Comparison of ENCODE assay signal across 17 mouse cellular contexts in the genomic region with DNA sequence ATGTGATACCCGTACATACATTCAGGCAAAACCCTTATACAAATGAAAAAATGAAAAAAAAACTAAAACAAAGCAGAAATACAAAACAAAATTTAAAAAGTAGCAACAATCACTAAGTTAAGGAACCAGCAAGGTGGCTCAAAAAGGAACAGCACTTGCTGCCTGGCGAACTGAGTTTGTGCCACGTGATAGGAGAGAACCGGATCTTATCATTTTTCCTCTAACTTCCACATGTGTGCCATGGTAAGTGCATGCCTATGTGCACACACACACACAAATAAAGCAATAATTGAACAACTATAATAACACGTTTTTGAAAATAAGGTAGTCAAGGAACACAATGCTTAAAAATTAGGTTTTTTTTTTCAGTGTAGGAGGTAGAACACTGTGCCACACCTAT. TPM values are rescaled to one million over a fixed set of nuclear protein-coding genes. Genes with fewer than 3 reads are reported as not detected.
"Had no signal": no experiment of that assay in that cellular context is flagged by ENCODE, and none has a peak within 500 bp of the region (broad histone marks: within the 10 kb centered on the region; RNA-seq: fewer than 3 reads in every experiment).

No protein-coding gene starts in this region.

- H3K9me3 ChIP-seq: neural tube, embryonic 13.5 days; neural tube, embryonic 15.5 days; stomach, embryonic 15.5 days had no signal

- H3K9ac ChIP-seq: neural tube, embryonic 13.5 days; neural tube, embryonic 15.5 days; stomach, embryonic 15.5 days had no signal

- H3K27me3 ChIP-seq: neural tube, embryonic 13.5 days; neural tube, embryonic 15.5 days; stomach, embryonic 15.5 days had no signal

- H3K27ac ChIP-seq: neural tube, embryonic 13.5 days; neural tube, embryonic 15.5 days; stomach, embryonic 15.5 days; stomach, postnatal 0 days had no signal

- DNase-seq: retina, postnatal 1 day; right cerebral cortex, adult 18-20 months; right cerebral cortex, postnatal 14 days; right cerebral cortex, postnatal 25 days; right cerebral cortex, postnatal 4 days; spleen, adult 18-20 months; thymus, adult 18-20 months; thymus, adult 2 months; thymus, postnatal 14 days; thymus, postnatal 25 days; thymus, postnatal 36 days; thymus, postnatal 4 days had no signal

- H3K36me3 ChIP-seq: neural tube, embryonic 13.5 days; neural tube, embryonic 15.5 days; stomach, embryonic 15.5 days had no signal

- H3K4me3 ChIP-seq: neural tube, embryonic 13.5 days; neural tube, embryonic 15.5 days; stomach, embryonic 15.5 days had no signal

- H3K4me1 ChIP-seq: neural tube, embryonic 13.5 days; neural tube, embryonic 15.5 days; stomach, embryonic 15.5 days had no signal

RNA-seq across cellular contexts. Expression of a gene that starts 37.0 kb away (rescaled TPM):
- total RNA-seq: neutrophil, adult 5-6 weeks had no signal
